Mouse (Mus musculus): ENCODE data around the gene Zfp414. TPM values are rescaled to one million over a fixed set of nuclear protein-coding genes. Genes with fewer than 3 reads are reported as not detected.
"Not testable (repeated sequence)": the region's sequence is repeated elsewhere in the genome, so short reads cannot be mapped to it uniquely, and the experiment has no call there.

Zfp414 gene
- total RNA-seq (2022), result 1 to 10 TPM; 4.7 to 8.6 (median 6.3) TPM

DNA sequence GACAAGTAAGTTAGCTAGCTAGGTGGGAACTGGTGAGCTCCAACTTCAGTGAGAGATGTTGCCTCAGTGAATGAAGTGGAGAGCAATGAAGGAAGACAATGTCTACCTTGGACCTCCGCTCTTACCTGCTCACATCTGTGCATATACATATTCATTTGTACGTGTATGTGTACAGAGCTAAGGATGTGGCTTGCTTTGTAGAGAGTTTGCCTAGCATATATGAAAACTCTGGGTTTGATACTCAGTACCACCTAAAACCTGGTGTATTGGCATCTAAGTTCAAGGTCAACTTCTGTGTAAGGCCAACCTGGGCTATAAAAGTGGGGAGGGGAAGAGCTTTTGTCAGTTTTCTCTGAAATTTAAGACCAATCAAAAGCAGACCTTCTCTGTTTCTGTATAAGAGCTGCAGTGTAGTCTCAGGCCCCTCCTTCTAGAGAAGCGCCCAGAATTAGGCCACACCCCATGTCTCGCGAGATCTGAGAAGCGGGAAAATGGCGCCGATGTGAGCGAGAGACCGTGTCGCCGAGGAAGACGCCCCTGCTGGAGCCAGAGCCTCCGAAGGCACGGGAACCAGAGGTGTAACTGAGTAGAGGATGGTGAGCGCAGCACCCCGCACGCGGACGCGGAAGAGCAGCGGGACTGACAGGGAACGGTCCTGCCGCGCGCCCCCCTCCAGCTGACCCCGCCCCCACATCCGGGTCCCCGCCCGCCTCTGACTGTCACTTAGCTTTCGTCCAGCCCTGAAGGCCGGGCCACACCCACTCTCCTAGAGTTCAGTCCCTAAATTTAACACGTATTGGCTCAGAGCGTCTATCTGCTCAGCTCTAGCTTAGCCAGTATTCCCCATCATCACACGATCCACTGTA lies at the start of gene Zfp414:
Gene Zfp414 (plus strand): TSS at position 470 of the 866 bp plus-strand sequence.
- DNase-seq (ENCODE audit: low spot score in 2 of 2), result peak; percentile 85 to 89

DNA sequence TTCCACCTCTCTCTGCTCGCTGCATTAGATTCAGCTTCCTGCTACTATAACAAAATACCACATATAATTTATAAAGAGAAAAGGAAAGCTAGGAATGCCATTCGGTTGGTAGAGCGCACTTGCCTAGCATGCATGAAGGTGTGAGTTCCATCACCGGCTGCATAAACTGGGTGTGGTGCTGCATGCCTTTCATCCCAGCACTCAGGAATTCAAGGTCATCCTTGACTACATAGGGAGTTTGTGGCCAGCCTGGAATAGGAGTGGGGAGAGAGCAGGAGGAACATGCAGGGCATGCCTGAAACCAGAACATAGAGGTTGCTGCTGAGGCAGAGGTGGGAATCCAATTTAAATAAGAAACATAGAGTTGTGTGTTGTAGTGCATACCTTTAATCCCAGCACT lies 44.8 kb upstream of the Zfp414 start:
- DNase-seq (ENCODE audit: low spot score in 2 of 2), result no peak

DNA sequence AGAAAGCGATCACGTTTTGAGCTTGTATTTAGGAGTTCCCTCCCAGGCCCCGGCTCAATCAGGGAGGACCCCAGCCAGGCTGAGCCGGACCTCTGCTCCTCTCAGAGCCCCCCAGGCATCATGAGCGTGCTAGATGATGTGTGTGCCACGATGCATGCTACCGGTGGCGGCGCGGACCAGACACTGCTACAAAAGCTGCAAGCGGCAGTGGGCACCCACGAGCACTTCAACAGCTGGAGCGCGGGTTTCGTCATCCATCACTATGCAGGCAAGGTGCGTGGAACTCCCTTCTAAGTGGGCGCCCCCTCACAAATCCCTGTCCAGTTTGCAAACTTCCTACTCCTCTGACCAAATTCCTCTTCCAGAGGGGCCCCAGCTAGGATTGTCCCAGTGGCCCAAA lies 42.9 kb upstream of the Zfp414 start:
- DNase-seq (ENCODE audit: low spot score in 2 of 2), result no peak

DNA sequence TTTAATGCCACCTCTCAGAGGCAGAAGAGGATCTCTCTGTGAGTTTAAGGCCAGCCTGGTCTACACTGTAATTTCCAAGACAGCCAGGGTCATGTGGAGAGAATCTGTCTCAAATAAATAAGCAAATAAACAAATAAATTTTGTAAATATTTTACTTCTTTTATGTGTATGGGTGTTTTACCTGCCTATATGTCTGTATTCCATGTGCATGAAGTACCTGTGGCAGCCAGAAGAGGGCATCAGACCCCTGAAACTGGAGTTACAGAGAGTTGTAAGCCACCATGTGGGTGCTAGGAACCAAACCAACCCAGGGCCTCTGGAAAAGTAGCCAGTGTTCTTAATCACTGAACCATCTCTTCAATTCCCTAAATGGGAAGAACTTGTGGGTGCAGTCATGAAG lies 31.6 kb upstream of the Zfp414 start:
- no peak for DNase-seq (ENCODE audit: low spot score in 2 of 2)

DNA sequence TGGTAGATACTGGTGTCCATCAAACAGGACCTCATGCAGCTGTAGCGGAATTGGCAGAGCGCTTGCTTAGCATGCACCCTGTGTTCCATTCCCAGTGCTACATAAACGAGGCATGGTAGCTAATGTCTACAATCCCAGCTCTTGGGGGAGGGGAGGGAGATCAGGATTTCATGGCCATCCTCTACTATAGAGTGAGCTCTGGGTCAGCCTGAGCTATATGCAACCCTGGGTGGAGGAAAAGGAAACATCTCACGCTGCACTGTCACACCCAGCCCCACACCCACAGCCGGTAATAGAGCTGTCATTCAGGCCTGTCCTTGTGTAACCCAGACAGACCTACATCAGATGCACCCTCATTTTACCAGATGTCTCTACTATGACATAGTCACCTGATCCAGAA lies 30.4 kb upstream of the Zfp414 start:
- no peak for DNase-seq (ENCODE audit: low spot score in 2 of 2)

DNA sequence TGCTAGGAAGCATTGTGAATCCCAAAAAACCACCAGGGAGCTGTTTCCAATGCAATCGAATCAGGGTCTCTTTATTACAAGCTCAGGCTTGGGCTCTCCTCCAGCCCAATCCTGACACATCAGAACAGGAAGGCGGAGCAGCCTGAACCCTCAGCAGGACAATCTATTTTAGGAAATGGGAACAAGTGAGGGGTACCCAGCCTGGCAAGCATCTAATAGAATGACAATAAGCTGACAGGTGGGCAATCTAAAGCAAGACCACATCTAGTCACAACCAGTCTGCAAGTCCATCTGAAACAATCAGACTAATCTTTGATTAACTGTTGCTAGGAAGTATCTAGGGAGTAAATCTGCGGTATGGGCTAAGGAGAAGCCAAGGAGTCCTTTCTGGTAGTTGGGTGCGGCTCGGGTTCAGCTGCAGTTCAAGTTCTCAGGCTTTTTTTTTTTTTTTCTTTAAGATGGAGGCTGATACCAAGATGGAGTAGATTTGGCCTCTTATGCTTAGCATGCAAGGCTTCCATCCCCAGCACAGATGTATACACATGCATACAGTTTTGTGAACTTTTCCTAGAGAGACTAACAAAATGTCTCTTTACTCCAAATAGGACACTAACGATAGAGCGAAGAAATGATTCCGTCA lies 28.9 kb upstream of the Zfp414 start:
- no peak for DNase-seq (ENCODE audit: low spot score in 2 of 2)

DNA sequence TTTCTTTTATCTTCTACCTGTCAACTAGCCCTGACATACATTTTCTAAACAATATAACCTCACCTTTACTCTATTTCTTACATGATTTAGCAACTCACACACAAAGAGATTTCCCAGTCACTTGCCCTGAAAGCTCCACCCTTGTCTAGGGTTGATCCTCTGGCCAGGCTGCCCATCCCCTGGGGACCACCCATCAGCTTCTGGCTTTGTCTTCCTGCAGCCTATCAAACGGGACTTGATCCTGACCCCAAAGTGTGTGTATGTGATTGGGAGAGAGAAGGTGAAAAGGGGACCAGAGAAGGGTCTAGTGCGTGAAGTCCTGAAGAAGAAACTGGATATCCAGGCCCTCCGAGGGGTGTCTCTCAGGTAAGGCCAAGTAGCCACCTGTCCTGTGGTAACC lies 28.1 kb upstream of the Zfp414 start:
- no peak for DNase-seq (ENCODE audit: low spot score in 2 of 2)

DNA sequence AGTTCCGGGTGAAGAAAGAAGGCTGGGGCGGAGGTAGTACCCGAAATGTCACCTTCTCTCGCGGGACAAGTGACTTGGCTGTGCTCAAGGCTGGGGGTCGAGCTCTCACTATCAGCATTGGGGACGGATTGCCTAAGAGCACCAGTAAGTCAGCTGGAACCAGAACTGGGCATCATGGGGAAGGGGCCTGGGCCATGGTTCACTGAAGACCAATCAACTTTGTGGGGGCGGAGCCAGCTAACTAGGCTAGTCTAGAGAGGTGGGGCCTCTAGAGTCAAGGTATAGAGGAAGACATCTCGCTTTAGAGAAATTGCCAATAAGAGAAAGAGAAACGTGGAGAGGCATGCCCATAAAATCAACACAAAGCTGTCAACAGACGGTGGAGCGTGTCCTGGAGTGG lies 26.9 kb upstream of the Zfp414 start:
- DNase-seq (ENCODE audit: low spot score in 2 of 2), result no peak

DNA sequence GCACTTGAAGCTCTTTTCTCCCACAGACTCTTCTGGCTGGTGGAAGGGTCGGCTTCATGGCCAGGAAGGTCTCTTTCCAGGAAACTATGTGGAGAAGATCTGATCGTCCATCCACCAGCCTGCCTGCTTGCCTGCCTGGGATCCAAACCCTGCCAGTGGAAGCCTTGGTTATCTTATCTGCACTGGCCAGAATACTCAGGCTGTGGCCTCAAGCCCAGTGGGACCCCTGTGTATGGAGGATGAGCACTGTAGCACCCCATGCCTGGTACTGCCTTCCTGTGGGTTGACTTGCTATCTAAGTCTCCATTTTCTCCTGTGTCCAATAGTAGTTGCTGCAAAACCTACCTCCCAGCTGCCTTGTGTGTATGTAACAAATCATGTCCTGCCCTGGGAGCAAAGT lies 21.6 kb upstream of the Zfp414 start:
- DNase-seq (ENCODE audit: low spot score in 2 of 2), result no peak

DNA sequence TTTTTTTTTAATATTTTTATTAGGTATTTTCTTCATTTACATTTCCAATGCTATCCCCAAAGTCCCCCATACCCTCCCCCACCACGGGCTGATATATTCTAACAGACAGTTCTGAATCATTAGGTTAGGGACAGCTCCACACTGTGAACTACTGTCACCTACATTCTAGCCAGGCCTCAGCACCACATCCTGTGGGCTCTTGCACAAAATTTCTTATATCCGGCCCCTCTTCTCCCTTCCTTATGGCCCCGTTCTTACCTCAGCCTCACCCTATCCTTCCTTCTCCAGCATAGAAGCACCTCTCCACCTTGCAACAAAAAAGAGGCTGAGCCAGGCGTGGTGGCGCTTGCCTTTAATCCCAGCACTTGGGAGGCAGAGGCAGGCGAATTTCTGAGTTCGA lies 18.3 kb upstream of the Zfp414 start:
- no peak for DNase-seq (ENCODE audit: low spot score in 2 of 2)

DNA sequence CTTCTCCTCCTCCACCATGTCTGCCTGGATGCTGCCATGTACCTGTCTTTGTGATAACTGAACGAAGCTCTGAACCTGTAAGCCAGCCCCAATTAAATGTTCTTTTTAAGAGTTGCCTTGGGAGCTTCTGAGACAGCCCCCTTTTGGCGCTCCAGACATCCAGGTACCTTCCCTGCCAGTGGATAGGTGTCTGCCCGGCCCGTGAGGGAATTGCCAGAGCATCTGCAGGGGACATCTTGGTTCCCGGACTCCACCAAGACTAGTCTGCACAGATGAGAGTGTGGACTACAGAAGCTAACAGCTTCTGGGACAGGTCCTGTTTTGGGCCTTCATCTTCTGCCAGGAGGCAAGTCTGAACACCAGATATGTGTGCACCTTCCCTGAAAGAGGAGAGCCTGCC lies 15.2 kb upstream of the Zfp414 start:
- DNase-seq (ENCODE audit: low spot score in 2 of 2), result not testable (repeated sequence)

DNA sequence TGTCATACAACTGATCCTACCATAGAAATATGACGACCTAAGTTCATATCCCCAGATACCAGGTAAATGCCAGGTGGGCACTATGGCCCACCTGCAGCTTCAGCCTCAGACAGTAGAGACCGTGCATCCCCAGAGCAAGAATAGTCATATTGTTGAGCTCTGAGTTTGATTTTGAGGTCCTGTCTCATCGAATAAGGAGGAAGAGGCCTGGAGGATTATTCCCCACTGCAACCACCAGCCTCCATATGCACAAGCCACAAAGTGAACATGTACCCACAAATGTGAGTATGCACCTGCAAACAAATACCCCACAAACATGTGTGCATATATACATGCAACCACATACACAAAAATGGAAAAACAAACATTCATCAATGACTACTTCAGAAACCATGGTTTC lies 1.6 kb upstream of the Zfp414 start:
- no peak for DNase-seq (ENCODE audit: low spot score in 2 of 2)

DNA sequence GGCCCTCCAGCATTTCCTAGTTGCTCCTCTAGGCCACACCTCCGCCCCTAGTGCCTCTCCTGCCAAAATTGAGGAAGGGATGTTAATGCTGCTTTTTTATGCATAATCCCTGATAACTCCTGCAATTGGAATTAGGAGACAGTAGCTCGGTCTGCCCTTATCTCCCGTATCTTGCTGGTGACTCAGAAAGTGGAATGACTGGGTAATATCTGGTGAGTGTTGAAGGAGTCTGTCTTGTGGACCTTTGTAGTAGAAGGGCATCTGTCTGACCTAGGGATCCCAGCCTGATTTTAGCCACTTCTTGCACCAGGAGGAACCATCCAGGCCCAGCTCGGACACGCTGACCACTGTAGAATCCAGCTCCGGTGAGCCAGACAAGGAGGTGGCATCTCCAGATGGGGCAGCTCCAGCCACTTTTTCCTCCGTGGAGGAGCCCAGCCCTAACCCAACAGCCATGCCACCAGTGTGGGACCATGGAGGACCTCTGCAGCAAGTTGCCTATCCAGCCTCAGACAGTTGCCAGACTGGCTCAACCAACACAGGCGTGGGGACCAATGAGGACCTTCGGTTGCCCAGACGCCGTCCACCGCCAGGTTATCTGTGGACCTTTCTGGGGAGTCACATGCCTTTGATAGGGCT lies 716 bp downstream of the Zfp414 start:
- DNase-seq (ENCODE audit: low spot score in 2 of 2), result no peak

DNA sequence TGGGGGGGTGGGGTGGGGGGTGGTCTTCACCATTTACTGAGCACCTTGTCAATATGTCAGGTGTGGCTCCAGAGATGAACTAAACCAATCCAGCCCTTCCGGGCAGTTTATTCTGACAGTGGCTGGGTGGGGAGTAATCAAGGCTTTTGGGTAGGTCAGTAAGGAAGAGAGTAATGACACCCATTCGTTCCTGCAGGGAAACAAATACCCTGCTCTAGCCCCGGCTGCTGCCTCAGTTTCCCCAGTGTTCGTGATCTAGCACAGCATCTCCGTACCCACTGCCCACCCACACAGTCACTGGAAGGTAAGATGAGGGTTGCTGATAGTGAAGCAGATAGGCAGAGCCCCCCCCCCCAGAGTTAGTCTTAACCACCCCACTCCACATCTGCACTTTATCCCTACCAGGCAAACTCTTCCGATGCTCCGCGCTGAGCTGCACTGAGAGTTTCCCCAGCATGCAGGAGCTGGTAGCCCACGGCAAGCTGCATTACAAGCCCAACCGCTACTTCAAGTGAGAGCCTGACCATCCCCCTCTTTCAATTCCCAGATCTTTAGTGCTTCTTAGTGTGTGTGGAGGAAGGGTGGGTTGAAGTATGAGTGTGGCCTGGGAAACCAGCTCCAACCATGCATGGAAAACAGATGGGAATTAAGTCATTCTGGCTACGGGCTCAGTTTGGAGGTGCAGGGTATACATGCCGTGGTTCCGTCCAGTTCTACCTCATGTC lies 1.4 kb downstream of the Zfp414 start:
- no peak for DNase-seq (ENCODE audit: low spot score in 2 of 2)

DNA sequence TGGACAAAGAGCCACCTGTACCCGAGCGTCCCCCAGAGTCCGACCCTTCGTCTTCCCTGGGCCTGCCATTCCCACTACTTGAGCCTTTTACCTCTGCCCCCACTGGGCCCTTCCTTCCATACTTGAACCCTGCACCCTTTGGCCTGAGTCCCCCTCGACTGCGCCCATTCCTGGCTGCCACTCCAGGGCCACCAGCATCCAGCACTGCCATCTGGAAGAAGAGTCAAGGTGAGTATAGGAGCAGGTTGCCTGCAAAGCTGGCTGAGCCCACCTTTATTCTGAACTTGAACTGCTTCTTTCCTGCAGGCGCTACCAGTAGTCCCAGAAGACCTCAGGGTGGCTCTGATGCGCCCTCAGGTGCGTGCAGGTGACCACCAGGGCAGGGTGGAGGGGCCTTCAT lies 2.3 kb downstream of the Zfp414 start:
- no peak for DNase-seq (ENCODE audit: low spot score in 2 of 2)

DNA sequence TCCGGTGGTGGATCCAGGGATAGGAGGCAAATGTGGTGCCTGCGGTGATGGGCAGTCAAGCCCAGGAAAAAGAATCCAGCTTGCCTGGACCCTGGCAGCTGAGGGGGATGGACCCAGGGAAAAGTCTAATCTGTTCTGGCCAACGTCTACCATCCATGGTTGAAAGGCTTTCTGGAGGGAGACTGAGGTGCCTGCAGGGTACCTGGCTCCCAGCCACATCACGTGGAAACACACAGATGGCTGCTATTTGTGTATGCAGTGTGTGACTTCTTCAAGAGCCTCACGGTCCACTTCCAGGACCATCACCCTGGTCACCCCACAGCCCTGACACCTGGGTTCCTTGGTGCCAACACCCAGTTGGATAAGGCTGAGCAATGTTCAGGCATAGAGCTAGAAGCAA lies 2.9 kb downstream of the Zfp414 start:
- no peak for DNase-seq (ENCODE audit: low spot score in 2 of 2)

DNA sequence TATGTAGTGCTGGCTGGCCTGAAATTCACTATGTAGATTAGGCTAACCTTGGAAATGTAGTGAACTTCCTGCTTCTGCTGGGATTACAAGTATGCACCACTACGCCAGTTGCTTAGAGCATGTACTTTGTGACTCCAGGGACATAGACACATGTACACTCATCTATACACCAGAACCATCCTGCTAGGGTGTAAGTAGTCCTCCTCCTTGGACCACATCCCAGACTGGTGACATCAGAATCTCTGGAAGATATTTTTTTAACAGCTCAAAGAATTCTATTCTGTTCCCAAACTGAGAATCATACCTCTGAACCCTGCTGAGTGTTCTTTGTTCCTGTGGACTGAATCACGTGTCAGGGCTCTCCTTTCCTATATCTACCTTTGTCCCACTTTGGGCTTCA lies 8.1 kb downstream of the Zfp414 start:
- DNase-seq (ENCODE audit: low spot score in 2 of 2), result no peak

DNA sequence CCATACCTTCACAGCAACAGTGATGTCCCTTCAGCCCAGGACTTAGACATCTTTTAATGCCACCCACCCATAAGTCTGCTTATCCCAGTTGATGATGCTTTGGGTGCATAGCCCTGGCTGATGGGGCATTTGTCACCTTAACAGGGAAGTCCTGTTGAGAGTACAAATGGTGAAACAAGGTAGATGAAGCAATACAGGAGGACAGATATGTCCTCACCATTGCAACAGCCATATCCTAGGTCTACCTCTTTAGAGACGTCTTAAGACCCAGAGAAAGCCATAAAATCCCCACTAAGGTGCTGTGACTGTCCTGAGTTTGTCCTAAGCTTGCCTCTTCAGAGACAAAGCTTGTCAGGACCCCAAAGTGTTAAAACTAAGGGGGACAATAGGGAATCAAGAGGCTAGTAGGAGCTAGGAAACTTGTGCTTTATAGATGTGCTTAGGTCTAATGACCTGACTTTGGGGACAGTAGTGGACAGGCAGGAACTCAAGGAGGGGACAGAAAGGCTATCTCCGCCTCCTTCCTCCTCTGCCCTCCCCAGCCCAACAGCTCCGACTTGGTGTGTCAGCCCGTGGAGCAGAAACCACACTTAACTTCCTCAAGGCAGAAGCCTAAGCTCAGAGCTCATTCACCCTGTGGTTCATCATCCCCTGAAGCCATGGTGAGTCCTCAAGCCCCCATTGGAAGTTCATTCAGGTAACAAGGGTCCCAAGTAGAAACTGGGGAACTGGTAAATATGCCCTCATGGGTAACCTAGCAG lies 8.8 kb downstream of the Zfp414 start, which contains the start of gene Pram1:
Gene Pram1 (plus strand): TSS at position 541 of the 761 bp plus-strand sequence.
- DNase-seq (ENCODE audit: low spot score in 2 of 2), result no peak

DNA sequence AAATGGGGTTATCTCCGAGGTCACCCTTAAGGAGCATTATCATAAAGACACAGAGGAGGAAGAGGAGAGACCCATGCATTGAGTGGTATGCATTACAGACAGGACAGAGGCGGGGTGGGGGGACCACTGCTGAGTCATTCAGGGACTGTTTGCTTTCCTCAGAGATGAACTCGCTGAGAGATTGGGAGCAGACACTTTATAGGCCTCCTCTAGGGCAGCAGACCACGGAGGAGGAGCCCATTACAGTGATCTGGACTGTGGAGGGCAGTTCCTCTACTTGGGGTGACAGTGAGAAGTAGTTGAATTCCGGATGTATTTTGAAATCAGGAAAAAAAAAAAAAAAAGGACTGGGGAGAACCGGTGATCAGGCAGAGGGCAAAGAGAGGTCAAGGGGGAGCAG lies 10.9 kb downstream of the Zfp414 start:
- no peak for DNase-seq (ENCODE audit: low spot score in 2 of 2)

DNA sequence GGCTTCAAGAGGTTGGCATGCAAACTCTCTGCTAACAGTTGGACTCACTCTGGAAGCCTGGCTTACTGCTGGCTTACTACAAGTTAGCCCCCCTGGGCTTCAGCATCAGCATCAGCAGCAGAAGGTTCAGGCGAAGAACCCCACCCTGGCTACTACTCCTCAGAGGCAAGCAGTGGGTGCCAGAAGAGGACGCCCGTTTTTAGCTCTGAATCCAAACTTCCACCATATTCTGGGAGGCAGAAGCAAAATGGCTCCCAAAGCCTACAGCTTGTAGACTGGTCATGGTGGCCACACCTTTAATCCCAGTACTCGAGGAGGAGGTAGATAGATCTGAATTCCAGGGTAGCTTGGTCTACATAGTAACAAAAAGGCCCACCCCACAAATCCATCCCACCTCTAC lies 15.2 kb downstream of the Zfp414 start:
- DNase-seq (ENCODE audit: low spot score in 2 of 2), result no peak

DNA sequence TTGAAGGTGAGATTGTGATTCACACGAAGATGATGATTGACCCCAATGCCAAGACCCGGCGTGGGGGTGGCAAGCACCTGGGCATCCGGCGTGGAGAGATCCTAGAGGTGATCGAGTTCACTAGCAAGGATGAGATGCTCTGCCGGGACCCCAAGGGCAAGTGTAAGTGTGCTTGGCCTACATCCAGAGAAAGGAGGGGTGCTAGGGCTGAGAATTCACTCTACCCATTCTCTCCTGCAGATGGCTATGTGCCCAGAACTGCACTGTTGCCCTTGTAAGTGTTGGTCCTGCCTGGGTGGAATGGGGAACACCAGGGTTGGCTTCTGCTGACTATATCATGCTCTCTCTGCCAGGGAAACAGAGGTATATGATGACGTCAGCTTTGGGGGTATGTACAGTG lies 16.2 kb downstream of the Zfp414 start:
- no peak for DNase-seq (ENCODE audit: low spot score in 2 of 2)
